Mouse (Mus musculus) hindbrain, embryonic 10.5 days (tissue): Measurements from ENCODE around the gene Plb1. TPM values are rescaled to one million over a fixed set of nuclear protein-coding genes. Genes with fewer than 3 reads are reported as not detected.

ENCODE experiments used
- DNase-seq: peaks from one replicate; pipeline ENCODE4 v3.0.0-alpha.2; 2017; ENCODE audit warnings: low spot score
- H3K27ac ChIP-seq: fragments of 300-500 bp; sonication (generic); 2 replicates; pipeline ENCODE4 v1.5.1; 2016; ENCODE audit warnings: mild to moderate bottlenecking, moderate library complexity
- H3K27me3 ChIP-seq: fragments of 300-500 bp; sonication (generic); 2 replicates; pipeline ENCODE4 v1.6.1; 2016; ENCODE audit warnings: mild to moderate bottlenecking; ENCODE audit not compliant: poor library complexity, insufficient read depth, severe bottlenecking
- H3K36me3 ChIP-seq: fragments of 300-500 bp; sonication (generic); 2 replicates; pipeline ENCODE4 v1.6.1; 2016; ENCODE audit warnings: mild to moderate bottlenecking, moderate library complexity
- H3K4me1 ChIP-seq: fragments of 300-500 bp; sonication (generic); replicated peaks from 2 replicates; pipeline ENCODE4 v1.6.1; 2016; ENCODE audit warnings: mild to moderate bottlenecking
- H3K4me3 ChIP-seq: fragments of 300-500 bp; sonication (generic); 2 replicates; pipeline ENCODE4 v1.5.1; 2016; ENCODE audit warnings: mild to moderate bottlenecking, moderate library complexity
- H3K9me3 ChIP-seq: fragments of 300-500 bp; sonication (generic); 2 replicates; pipeline ENCODE4 v1.6.1; 2016; ENCODE audit warnings: mild to moderate bottlenecking, moderate library complexity
- WGBS: fragments of 180-500 bp; shearing (Covaris S2); methylation state at CpG from one replicate; pipeline ENCODE4 v1.1.7; 2016; 5-methylcytosine and 5-hydroxymethylcytosine counted together
- polyA plus RNA-seq: library from polyadenylated mRNA; unstranded; fragments of >200 nt; fragmentation: Nextera tagmentation; extraction: Ambion mirVana; gene quantifications from 2 replicates; pipeline ENCODE4 v1.2.1, GENCODE M21; 2016

Plb1 gene
- polyA plus RNA-seq, 1 experiment from 2014 or later, result 0.16 TPM

DNA sequence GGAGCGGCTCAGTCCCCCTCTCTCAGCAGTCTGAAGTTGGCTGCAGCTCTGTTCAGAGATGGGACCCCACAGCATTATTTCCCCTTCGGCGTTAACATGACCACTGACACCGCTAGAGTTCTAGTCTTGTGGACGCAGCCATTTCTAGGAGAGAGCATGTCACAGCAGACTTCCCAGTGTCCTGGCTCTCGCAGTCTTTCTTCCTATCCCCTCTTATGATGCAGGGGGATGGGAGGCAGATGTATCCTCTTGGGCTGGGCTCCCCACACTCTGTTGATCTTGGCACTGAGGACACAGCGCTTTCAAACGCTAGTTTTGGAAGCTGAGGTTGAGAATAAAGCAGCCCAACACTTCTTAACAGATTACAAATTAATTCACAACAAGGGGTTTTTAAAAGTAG lies 24.0 kb upstream of the Plb1 start:
- H3K27me3 ChIP-seq, result no peaks in the 10 kb centered on the region
- DNase-seq, result no peak
- 79% methylated on average over 8 of the region's 8 CpGs for WGBS
- no peaks in the 10 kb centered on the region for H3K9me3 ChIP-seq
- no peaks in the 10 kb centered on the region; the same call in 1 of the 2 replicates for H3K4me1 ChIP-seq
- no peak overlapping the region for H3K4me3 ChIP-seq
- no peaks in the 10 kb centered on the region for H3K36me3 ChIP-seq
- H3K27ac ChIP-seq, result no peak overlapping the region

DNA sequence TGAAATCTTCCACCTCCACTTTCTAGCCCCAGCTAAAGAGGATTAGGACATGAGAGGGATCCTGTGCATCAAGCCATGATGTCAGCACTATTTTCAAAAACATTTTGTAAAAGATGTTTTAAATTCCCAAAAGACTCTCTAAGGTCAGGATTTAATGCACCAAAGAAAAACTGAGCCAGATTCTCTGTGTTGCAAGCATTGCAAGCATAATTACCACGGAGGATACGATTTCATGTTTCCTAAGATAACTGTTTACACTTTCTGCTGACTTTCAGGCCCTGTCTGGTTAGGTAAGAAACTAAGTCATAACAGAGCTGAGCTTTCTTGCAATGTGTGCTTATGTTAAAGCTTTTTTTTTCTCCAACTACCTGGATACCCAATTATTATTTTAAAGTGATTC lies 21.5 kb upstream of the Plb1 start:
- Histone ChIP-seq H3K9me3 (no peaks in the 10 kb centered on the region), H3K4me1 (peaks cover 4% of the 10 kb centered on the region), H3K4me3 (no peak overlapping the region), H3K36me3 (no peaks in the 10 kb centered on the region), H3K27ac (no peak overlapping the region), H3K27me3 (no peaks in the 10 kb centered on the region)
- 65% methylated on average over 2 of the region's 2 CpGs for WGBS
- no peak for DNase-seq

DNA sequence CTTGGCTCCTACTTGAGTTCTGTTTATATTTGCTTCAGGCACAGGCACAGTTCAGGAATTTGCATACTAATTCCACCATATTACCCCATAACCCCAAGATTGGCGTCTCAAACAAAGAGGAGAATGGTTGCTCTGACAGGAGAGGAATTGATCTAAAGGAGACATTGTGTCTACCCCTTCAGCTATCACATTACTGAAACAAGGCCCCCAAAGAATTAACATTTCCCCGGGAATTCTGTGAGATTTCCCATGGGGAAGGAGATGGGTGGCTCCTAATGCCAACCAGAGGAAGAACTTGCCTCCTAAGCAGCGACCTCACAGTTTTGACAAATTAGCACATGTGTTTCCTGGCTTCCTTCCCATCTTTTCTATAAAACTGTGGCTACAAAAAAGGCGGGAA lies 18.8 kb upstream of the Plb1 start:
- Histone ChIP-seq H3K36me3 (no peaks in the 10 kb centered on the region), H3K27ac (no peak overlapping the region), H3K9me3 (no peaks in the 10 kb centered on the region), H3K4me3 (no peak overlapping the region), H3K27me3 (no peaks in the 10 kb centered on the region), H3K4me1 (peaks cover 4% of the 10 kb centered on the region)
- no peak for DNase-seq
- 50% methylated on average over 4 of the region's 4 CpGs for WGBS

DNA sequence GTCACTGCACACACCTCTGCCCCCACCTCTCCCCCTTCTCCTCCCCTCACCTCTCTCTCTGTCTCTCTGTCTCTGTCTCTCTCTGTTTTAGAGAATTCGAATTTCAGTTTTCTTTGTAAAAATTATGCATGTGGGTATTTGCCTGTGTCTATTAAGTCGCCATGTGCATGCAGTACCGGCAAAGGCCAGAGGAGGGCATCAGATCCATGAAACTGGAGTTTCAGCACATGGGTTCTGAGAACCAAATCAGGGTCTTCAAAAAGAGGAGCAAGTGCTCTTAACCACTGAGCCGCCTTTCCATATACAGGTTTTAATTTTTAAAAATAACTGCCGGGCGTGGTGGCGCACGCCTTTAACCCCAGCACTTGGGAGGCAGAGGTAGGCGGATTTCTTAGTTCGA lies 17.0 kb upstream of the Plb1 start:
- peaks cover 4% of the 10 kb centered on the region for H3K4me1 ChIP-seq
- no peak overlapping the region for H3K4me3 ChIP-seq
- 76% methylated on average over 10 of the region's 10 CpGs for WGBS
- DNase-seq, result peak; percentile 63
- H3K9me3 ChIP-seq, result no peaks in the 10 kb centered on the region
- H3K36me3 ChIP-seq, result no peaks in the 10 kb centered on the region
- no peaks in the 10 kb centered on the region for H3K27me3 ChIP-seq
- H3K27ac ChIP-seq, result no peak overlapping the region

DNA sequence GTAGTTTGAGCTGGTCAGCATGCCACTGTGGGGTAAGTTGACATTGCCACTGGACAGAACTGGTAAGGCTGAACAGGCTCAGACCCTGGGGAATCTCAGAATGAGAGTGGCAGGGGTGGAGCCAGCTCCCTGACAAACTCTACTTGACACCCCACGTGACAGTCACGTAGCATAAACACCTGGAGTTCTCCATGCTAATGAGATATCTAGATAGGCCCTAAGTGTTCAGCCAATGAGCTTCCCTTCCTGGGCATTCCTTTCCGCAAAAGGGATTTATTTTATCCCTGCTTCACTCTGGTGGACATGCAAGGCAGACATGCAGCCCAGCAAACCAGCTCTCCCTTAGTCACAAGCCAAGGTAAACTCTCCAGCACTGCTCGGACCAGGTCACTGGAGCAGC lies 16.0 kb upstream of the Plb1 start:
- no peak for DNase-seq
- Histone ChIP-seq H3K36me3 (no peaks in the 10 kb centered on the region), H3K4me3 (no peak overlapping the region), H3K27ac (no peak overlapping the region), H3K27me3 (no peaks in the 10 kb centered on the region), H3K9me3 (no peaks in the 10 kb centered on the region), H3K4me1 (peaks cover 4% of the 10 kb centered on the region)
- WGBS, result 66% methylated on average over 4 of the region's 4 CpGs

DNA sequence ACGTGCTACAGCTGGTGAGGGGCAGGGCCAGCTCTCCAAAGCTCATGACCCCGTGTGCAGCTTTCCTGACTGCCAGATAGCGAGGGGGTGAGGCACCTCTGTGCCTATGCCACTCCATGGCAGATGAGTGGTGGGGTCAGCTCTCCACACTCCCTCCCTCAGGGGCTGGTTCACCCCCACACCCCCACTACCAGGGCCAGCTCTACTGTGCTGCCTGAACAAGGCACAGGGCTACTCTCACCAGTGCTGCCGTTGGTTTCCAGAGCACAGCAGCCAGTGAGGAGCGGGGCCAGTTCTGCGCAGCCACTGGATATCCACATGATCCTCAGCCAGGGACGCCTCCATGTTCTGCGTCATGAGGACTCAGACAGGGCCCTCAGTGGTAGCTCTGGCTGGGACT lies 15.0 kb upstream of the Plb1 start:
- no peak overlapping the region for H3K4me3 ChIP-seq
- no peaks in the 10 kb centered on the region for H3K36me3 ChIP-seq
- peaks cover 4% of the 10 kb centered on the region for H3K4me1 ChIP-seq
- no peak for DNase-seq
- H3K9me3 ChIP-seq, result no peaks in the 10 kb centered on the region
- 82% methylated on average over 8 of the region's 8 CpGs for WGBS
- no peaks in the 10 kb centered on the region for H3K27me3 ChIP-seq
- H3K27ac ChIP-seq, result no peak overlapping the region

DNA sequence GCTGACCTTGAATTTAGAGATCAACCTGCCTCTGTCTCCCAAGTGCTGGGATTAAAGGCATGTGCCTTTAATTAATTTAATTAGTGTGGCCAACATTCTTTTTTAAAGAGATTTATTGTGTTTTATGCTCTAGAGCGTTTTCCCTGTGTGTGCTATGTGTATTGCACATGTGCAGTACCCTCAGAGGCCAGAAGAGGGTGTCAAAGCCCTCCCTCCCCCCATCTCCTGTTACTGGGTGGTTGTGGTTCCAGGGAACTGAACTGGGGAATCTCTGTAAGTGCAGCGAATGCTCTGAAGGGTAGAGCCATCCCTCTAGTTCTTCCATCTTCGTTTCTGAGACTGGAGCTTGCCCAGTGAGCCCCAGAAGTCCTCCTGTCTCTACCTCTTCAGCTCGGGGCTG lies 2.1 kb upstream of the Plb1 start:
- H3K4me1 ChIP-seq, result no peaks in the 10 kb centered on the region
- WGBS, result 44% methylated on average over 4 of the region's 4 CpGs
- no peak overlapping the region for H3K27ac ChIP-seq
- H3K9me3 ChIP-seq, result no peaks in the 10 kb centered on the region
- no peak overlapping the region for H3K4me3 ChIP-seq
- peak; percentile 51 for DNase-seq
- no peaks in the 10 kb centered on the region for H3K36me3 ChIP-seq
- no peaks in the 10 kb centered on the region for H3K27me3 ChIP-seq

DNA sequence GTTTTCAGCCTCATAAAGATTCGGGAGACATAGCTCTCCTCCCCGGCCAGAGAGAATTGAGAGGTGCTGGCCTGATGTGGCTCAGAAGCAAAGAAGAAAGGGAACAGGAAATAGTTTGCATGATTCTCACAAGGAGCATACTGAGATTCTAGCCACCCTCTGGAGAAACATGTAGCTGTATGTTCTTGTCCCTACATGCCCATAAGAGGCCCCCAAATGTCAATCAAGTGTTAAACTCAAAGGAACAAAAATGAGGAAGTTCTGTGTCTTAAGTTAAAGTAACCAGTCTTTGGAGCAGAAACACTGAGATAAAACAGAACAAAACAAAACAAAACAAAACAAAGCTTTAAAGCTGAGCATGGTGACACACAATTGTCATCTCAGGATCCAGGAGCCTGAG lies 6.8 kb downstream of the Plb1 start:
- Histone ChIP-seq H3K4me3 (no peak overlapping the region), H3K36me3 (no peaks in the 10 kb centered on the region), H3K4me1 (no peaks in the 10 kb centered on the region), H3K27me3 (no peaks in the 10 kb centered on the region), H3K9me3 (no peaks in the 10 kb centered on the region), H3K27ac (no peak overlapping the region)
- DNase-seq, result no peak
- 86% methylated on average over 2 of the region's 2 CpGs for WGBS

DNA sequence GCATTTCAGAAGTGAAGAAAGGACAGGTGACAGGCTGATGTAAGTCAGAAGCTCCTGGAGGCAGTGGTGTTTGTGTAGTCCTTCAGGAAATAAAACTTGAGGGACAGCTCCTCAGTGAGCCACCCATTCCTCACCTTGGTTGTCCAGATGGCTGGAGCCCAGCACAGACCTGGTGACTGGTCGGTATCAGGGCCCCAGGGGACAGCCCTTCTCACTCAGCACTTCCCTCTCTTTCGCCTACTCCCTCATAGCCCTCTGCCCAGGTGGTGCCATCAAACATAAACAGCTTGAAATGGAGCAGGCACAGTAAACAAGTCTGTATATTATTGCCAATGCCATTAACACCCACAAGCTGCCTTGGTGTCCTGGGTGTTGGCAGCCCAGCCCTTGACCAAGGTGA lies 8.2 kb downstream of the Plb1 start:
- H3K36me3 ChIP-seq, result no peaks in the 10 kb centered on the region
- DNase-seq, result no peak
- no peak overlapping the region for H3K4me3 ChIP-seq
- 60% methylated on average over 2 of the region's 2 CpGs for WGBS
- no peaks in the 10 kb centered on the region for H3K9me3 ChIP-seq
- no peaks in the 10 kb centered on the region for H3K27me3 ChIP-seq
- H3K4me1 ChIP-seq, result no peaks in the 10 kb centered on the region
- no peak overlapping the region for H3K27ac ChIP-seq

DNA sequence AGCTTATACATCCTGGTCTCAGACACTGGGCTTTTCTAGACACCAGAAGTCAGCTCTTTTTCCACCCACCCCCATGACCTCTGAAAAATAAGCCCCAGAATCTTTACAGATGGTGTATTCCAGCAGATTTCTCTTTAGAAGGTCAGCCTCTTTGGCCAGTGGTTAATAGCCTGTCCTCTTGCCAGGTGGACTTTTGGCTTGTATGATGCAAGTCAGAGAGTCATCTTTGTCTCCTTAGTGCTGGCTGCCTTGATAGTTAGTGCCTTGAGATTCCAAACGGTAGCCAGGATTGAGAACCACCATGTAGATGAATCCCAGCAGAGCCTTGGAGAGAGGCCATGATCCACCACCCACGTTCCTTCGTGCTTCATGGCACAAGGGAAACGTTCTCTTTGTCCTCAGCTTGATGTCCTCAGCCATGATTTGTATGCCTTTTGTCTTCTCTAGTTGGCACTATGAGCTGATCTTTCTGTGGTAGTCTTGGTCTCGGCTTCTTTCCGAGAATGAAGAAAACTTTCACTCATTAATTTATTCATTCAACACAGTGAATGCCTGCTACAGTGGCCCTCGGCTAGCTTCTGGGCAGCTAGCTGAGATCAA lies 10.9 kb downstream of the Plb1 start:
- H3K36me3 ChIP-seq, result no peaks in the 10 kb centered on the region
- no peak for DNase-seq
- H3K27ac ChIP-seq, result no peak overlapping the region
- H3K4me3 ChIP-seq, result no peak overlapping the region
- H3K9me3 ChIP-seq, result no peaks in the 10 kb centered on the region
- no peaks in the 10 kb centered on the region for H3K27me3 ChIP-seq
- 53% methylated on average over 7 of the region's 7 CpGs for WGBS
- no peaks in the 10 kb centered on the region for H3K4me1 ChIP-seq

DNA sequence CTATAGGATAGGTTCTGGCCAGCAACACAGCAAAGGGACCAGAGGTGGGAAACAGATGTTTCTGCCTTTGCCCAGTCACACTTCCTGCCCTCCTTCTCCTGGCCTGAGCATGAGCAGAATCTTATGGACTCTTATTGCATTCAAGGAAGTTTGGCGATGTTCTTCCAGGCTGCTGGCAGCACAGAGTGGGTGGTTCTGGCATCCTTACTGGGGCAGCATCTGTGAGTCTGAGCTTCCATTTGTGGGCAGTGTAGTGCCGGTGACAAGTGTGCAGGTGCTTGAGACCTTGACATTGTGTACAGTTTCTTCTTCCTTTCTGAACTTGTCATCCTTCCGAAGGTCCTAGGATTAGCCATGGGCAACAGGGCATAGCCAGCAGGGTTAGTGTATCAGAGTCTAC lies 12.9 kb downstream of the Plb1 start:
- DNase-seq, result no peak
- no peaks in the 10 kb centered on the region for H3K9me3 ChIP-seq
- WGBS, result 90% methylated on average over 3 of the region's 3 CpGs
- H3K36me3 ChIP-seq, result no peaks in the 10 kb centered on the region
- H3K27ac ChIP-seq, result no peak overlapping the region
- H3K4me3 ChIP-seq, result no peak overlapping the region
- no peaks in the 10 kb centered on the region for H3K27me3 ChIP-seq
- H3K4me1 ChIP-seq, result 0 out of 2 replicates have a peak, but pooled peaks cover 5% of the 10 kb centered on the region

DNA sequence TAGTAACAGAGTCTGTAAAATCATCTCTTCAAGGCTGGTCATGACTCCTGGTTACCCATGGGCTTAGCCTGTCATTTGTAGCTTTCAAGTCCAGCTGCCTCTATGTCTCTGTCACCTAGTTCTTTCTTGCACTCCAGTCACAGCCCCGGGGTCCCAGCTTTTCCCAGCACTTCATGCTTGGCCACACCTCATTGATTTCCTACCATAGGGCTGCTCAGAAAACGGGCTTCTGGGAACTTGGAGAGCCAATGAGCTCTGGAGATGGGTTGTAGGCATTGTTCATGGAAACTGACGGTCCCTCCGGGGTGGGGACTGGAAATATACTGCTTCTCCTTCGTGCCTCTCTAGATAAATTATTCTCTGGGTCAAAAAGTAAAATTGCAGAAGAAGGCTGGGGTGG lies 28.2 kb downstream of the Plb1 start:
- no peaks in the 10 kb centered on the region for H3K9me3 ChIP-seq

DNA sequence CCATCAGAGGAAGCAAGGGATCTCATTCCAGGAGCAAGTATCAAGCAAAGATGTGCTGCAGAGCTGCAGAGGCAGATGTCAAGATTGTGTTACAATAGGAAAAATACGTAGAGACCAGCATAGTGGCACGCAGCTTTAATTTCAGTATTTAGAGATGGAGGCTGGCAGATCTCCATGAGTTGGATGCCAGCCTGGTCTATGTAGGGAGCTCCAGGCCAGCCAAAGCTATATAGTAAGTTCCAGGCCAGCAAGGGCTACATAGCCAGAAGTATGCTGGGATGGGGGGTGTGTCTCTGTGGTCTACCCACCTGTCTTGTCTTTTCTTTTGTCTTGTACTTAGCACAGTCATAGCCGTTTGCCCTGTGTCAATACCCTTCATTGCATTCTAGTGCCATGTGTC lies 28.7 kb downstream of the Plb1 start:
- no peaks in the 10 kb centered on the region for H3K36me3 ChIP-seq
- no peaks in the 10 kb centered on the region for H3K9me3 ChIP-seq
- H3K4me1 ChIP-seq, result 0 out of 2 replicates have a peak, but pooled peaks cover 3% of the 10 kb centered on the region
- H3K27ac ChIP-seq, result no peak overlapping the region
- H3K4me3 ChIP-seq, result no peak overlapping the region
- no peaks in the 10 kb centered on the region for H3K27me3 ChIP-seq
- no peak for DNase-seq
- WGBS, result 95% methylated on average over 3 of the region's 3 CpGs

More for the DNA sequence above, 28.2 kb downstream of the Plb1 start:
- H3K36me3 ChIP-seq, result no peaks in the 10 kb centered on the region
- H3K4me1 ChIP-seq, result 0 out of 2 replicates have a peak, but pooled peaks cover 3% of the 10 kb centered on the region
- no peak for DNase-seq
- WGBS, result 46% methylated on average over 5 of the region's 5 CpGs
- no peak overlapping the region for H3K27ac ChIP-seq
- no peak overlapping the region for H3K4me3 ChIP-seq
- no peaks in the 10 kb centered on the region for H3K27me3 ChIP-seq

DNA sequence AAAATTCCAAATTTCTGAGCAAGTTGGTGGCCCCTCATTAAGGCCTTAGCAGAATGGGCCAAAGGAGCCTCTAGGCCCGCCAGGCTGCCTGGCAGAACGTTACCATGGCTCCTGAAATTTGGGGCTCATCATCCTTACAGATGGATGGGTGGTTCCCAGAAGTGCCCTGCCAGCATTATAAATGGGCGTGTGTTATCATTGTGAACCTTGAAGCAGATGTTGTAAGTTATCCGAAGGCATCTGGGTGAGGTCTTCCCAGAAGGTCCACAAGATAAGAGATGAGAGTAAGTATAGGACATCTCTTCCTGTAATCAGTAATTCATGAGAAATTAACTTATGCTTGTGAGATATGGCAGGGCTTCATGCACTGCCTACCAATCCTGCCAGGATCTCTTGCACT lies 30.0 kb downstream of the Plb1 start:
- 0 out of 2 replicates have a peak, but pooled peaks cover 3% of the 10 kb centered on the region for H3K4me1 ChIP-seq
- H3K27ac ChIP-seq, result no peak overlapping the region
- H3K4me3 ChIP-seq, result no peak overlapping the region
- no peaks in the 10 kb centered on the region for H3K36me3 ChIP-seq
- no peaks in the 10 kb centered on the region for H3K9me3 ChIP-seq
- 91% methylated on average over 4 of the region's 4 CpGs for WGBS
- no peak for DNase-seq
- no peaks in the 10 kb centered on the region for H3K27me3 ChIP-seq
